Mouse (Mus musculus): ENCODE measurements around the gene Hyal1. TPM values are rescaled to one million over a fixed set of nuclear protein-coding genes. Genes with fewer than 3 reads are reported as not detected.

The Hyal1 gene
- total and polyA plus RNA-seq, 3 experiments: 1.3 to 3.4 TPM; not detected in 1

DNA sequence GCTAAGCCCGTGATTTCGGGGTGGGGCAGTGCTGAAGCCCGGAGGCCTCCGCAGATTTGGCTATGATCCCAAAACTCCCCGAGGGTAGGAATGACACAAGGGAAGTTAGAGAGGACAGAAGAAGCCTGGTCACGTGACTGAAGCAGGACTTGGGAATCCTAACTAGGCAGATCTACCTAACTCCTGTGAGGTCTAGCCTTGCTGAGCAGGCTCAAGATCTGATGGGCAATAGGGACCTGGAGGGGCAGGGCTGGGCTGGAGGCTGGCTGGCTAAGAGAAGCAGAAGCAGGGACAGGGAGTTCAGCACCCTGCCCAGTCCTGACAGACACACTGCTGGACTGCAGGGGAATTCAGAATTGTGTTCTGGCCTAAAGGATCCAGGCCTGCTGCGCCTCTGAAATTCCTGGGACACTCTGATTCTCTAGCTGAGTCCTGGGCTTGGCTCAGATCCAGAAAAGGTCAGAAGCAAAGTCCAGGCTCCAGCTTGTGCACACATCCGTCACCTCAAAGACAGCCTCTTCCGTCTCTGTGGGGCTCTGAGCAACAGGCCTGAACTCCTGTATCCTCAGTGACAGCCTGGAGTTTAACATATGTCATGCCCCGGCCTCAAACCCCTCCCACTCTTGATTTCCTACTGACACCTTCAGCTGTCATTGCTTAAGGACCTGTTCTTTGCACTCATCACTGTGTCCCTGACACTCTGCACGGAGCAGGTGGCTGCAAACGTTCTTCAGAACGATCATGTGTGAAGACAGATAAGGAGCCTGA is 42.2 kb downstream of the Hyal1 start:
- Histone ChIP-seq H3K36me3 (ENCODE audit: control insufficient read depth in 1 of 2, insufficient read depth in 2 of 2, low read length in 2 of 2) (peaks cover under 1 to 1% of the 10 kb centered on the region in 2 experiments; a peak in 3 of 4 replicates), H3K79me2 (ENCODE audit: control insufficient read depth, insufficient read depth, low read length, poor library complexity) (peaks cover 6% of the 10 kb centered on the region; the same call in 1 of the 2 replicates), H3K27me3 (ENCODE audit: control insufficient read depth in 1 of 2, insufficient read depth in 2 of 2, low read length in 2 of 2) (no peaks in the 10 kb centered on the region), H3K9me3 (replicated peaks; ENCODE audit: insufficient read depth, low read length) (no peaks in the 10 kb centered on the region), H3K9ac (ENCODE audit: control insufficient read depth, low read depth, low read length, poor library complexity, severe bottlenecking) (no peak overlapping the region), H3K4me1 (ENCODE audit: control insufficient read depth in 1 of 2, insufficient read depth in 2 of 2, low read length in 2 of 2) (peaks cover 0 to 3% of the 10 kb centered on the region in 2 experiments; a peak in 2 of 4 replicates), H3K4me3 (ENCODE audit: control insufficient read depth in 1 of 2, insufficient read depth in 1 of 2, low read depth in 2 of 2, low read length in 2 of 2) (no peak overlapping the region), H3K27ac (ENCODE audit: control insufficient read depth, low read depth, low read length) (no peak overlapping the region)
- no peak for DNase-seq (ENCODE audit: low read depth, low spot score)
- TF ChIP-seq SMC3 (IDR thresholded peaks at IDR 0.05; ENCODE audit: low read depth, low read length) (no peak), ZMIZ1 (IDR thresholded peaks at IDR 0.05; ENCODE audit: low read depth, low read length) (no peak), CTCF (IDR thresholded peaks at IDR 0.05 in 2 of 3, conservative IDR thresholded peaks at IDR 0.05 in 1 of 3; ENCODE audit: control insufficient read depth in 1 of 3, insufficient read depth in 1 of 3, low read depth in 2 of 3, low read length in 3 of 3, poor library complexity in 1 of 3, severe bottlenecking in 1 of 3) (no peak), NELFE (IDR thresholded peaks at IDR 0.05; ENCODE audit: low read depth, low read length) (no peak), MYB (IDR thresholded peaks at IDR 0.05; ENCODE audit: low read depth, low read length) (no peak), MYC (IDR thresholded peaks at IDR 0.05; ENCODE audit: low read depth, low read length) (no peak), TCF12 (IDR thresholded peaks at IDR 0.05; ENCODE audit: low read depth, low read length) (no peak), TAL1 (IDR thresholded peaks at IDR 0.05; ENCODE audit: low read length) (no peak), POLR2AphosphoS5 (IDR thresholded peaks at IDR 0.05; ENCODE audit: borderline replicate concordance, low read depth, low read length) (no peak), USF1 (IDR thresholded peaks at IDR 0.05; ENCODE audit: low read depth, low read length) (no peak), NRF1 (IDR thresholded peaks at IDR 0.05; ENCODE audit: insufficient read depth, low read depth, low read length, poor library complexity, severe bottlenecking) (no peak), MXI1 (IDR thresholded peaks at IDR 0.05; ENCODE audit: low read depth, low read length) (no peak), POLR2AphosphoS2 (IDR thresholded peaks at IDR 0.05; ENCODE audit: low read length) (no peak), TBP (IDR thresholded peaks at IDR 0.05; ENCODE audit: low read depth, low read length) (no peak), HCFC1 (IDR thresholded peaks at IDR 0.05; ENCODE audit: low read depth, low read length) (no peak), E2F4 (IDR thresholded peaks at IDR 0.05; ENCODE audit: borderline replicate concordance, low read depth, low read length) (no peak), ZNF384 (IDR thresholded peaks at IDR 0.05; ENCODE audit: low read depth, low read length) (no peak), RAD21 (IDR thresholded peaks at IDR 0.05; ENCODE audit: low read depth, low read length) (no peak)

- Histone ChIP-seq H3K27me3 (ENCODE audit: control insufficient read depth in 1 of 2, insufficient read depth in 2 of 2, low read length in 2 of 2) (no peaks in the 10 kb centered on the region), H3K36me3 (ENCODE audit: control insufficient read depth in 1 of 2, insufficient read depth in 2 of 2, low read length in 2 of 2) (peaks cover 1 to 6% of the 10 kb centered on the region in 2 experiments; a peak in 3 of 4 replicates), H3K79me2 (ENCODE audit: control insufficient read depth, insufficient read depth, low read length, poor library complexity) (peaks cover 8% of the 10 kb centered on the region; the same call in 1 of the 2 replicates), H3K9me3 (replicated peaks; ENCODE audit: insufficient read depth, low read length) (no peaks in the 10 kb centered on the region), H3K4me3 (ENCODE audit: control insufficient read depth in 1 of 2, insufficient read depth in 1 of 2, low read depth in 2 of 2, low read length in 2 of 2) (no peak overlapping the region), H3K4me1 (ENCODE audit: control insufficient read depth in 1 of 2, insufficient read depth in 2 of 2, low read length in 2 of 2) (peaks cover 5 to 8% of the 10 kb centered on the region in 2 experiments), H3K27ac (ENCODE audit: control insufficient read depth, low read depth, low read length) (no peak overlapping the region), H3K9ac (ENCODE audit: control insufficient read depth, low read depth, low read length, poor library complexity, severe bottlenecking) (no peak overlapping the region)
- TF ChIP-seq MAX (IDR thresholded peaks at IDR 0.05; ENCODE audit: low read length) (no peak), ZMIZ1 (IDR thresholded peaks at IDR 0.05; ENCODE audit: low read depth, low read length) (no peak), CHD2 (IDR thresholded peaks at IDR 0.05; ENCODE audit: low read length) (no peak), MYC (IDR thresholded peaks at IDR 0.05; ENCODE audit: low read depth, low read length) (no peak), POLR2A (IDR thresholded peaks at IDR 0.05; ENCODE audit: control insufficient read depth in 1 of 2, insufficient read depth in 1 of 2, low read depth in 1 of 2, low read length in 2 of 2, poor library complexity in 1 of 2) (no peak), SMC3 (IDR thresholded peaks at IDR 0.05; ENCODE audit: low read depth, low read length) (no peak), USF2 (IDR thresholded peaks at IDR 0.05; ENCODE audit: borderline replicate concordance in 1 of 2, insufficient read depth in 1 of 2, low read depth in 1 of 2, low read length in 2 of 2) (no peak)
- DNase-seq (ENCODE audit: low read depth, low spot score): no peak
Measured at GRCm38 (mm10) chr9:107619546-107619879, 42.8 kb downstream of the Hyal1 start.

All from MEL (cell line).